Mouse (Mus musculus) right cerebral cortex, postnatal 10 days (tissue): ENCODE data around the gene Prkcb.

Source experiments
- DNase-seq, 2 experiments: peaks; one replicate each; pipeline ENCODE4 v3.0.0; 2021; ENCODE audit warnings: low spot score in 2 of 2

Prkcb gene

GRCm38 (mm10) chr7:122584421-122585151, 296.0 kb downstream of the Prkcb start:
- peak; percentile 65 to 82 for DNase-seq

GRCm38 (mm10) chr7:122595897-122596296, 307.3 kb downstream of the Prkcb start:
- no peak for DNase-seq

- no peak for DNase-seq
These were observed 308.1 kb downstream of the Prkcb start for GRCm38 (mm10) chr7:122596596-122597170.

DNA sequence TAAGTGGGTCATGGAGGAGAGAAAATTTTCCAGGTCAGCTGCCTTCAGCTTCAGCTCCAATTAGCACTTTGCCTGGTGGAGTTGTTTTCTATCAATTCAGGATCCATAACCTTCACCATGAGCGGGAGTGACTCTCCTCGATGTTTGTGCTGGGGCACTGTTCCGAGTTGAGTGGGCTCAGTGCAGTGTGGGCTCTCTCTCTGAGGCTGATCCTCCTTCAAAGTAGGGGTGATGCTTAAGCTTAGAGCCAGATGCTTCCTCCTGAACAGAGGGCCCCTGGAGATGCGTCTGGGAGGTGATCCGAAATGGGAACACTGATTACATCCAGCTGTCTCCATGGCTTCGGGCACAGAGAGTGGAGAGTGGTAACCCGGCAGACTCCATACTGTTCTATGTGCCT, 308.8 kb downstream of the Prkcb start:
- no peak for DNase-seq

GRCm38 (mm10) chr7:122600856-122601255, 312.3 kb downstream of the Prkcb start:
- DNase-seq = no peak

DNA sequence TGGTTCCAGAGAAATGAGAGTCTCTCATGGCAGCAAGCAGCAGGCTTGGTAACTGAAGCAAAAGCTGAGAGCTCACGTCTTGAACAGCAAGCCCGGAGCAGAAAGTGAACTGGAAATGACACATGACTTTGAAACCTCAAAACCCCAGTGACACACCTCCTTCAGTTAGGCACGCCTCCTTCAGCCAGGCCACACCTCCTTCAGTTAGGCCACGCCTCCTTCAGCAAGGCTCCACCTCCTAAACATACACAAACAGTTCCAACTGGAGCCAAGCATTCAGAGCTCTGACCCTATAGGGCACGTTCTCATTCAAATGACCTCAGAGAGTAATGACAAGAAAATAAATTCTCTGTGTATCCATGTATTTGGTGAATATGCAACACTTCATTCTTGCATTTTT, 316.5 kb downstream of the Prkcb start:
- DNase-seq = no peak

DNA sequence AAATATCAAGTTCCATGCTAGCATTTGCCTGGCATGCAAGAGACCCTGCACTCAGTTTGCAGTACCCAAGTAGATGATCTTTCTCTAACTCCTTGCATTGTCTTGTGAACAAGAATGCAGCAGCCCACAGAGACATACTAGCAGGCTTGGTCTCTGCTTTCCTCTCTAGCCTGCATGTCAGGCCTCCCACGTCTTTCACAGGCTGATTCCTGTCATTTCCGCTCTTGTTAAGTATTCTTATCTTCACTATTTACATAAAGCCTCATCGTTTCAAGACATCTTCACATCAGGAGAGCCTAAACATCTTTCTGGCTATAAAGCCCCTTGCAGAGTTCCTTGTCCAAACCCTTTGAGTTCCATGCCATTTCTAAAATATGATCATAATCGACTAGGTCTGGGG, 320.9 kb downstream of the Prkcb start:
- DNase-seq = no peak

DNA sequence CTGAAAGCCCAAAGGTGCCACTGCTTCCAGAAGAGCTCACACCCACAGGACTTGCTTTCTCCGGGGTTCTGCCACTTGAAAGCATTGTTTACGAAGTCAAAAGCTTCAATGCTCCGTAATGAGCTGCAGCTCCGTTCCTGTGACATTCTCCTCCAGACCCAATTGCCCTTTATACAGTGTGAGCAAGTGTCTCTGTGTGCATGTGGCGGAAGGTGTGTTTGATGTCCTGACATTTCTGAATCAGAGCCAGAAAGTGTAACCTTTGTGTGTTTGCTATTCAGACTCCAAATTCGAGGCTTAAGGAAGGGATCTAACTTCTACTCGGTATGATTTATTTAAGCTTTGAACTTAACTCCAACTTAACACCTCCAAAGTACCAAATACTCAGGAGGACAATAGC, 321.6 kb downstream of the Prkcb start:
- DNase-seq = no peak

GRCm38 (mm10) chr7:122613876-122614275, 325.3 kb downstream of the Prkcb start:
- DNase-seq = no peak

GRCm38 (mm10) chr7:122622125-122622774, 333.7 kb downstream of the Prkcb start:
- DNase-seq = no peak

- no peak for DNase-seq
These were observed 335.2 kb downstream of the Prkcb start for GRCm38 (mm10) chr7:122623753-122624152.

GRCm38 (mm10) chr7:122628050-122628449, 339.5 kb downstream of the Prkcb start:
- DNase-seq = peak; percentile 58 to 61

DNA sequence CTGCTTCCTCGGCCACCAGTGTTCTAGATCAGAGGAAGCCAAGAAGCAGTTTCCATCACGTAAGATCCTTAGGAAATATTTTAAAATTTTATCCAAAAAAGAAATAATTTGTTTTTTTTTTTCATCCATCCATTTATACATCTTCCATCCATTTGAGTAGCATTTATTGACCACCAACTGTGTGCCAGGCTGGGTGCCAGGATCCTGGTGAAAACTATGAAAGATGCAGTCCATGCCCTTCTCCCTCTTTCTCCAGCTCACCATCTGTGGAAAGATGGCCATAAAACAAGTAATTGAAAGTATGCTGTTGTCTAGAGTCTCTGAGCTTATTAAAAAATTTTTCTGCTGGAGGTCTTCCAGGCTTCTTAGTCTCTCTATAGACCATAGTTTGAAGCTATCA, 341.8 kb downstream of the Prkcb start:
- DNase-seq = no peak

GRCm38 (mm10) chr7:122631151-122631550, 342.6 kb downstream of the Prkcb start:
- DNase-seq = no peak

GRCm38 (mm10) chr7:122632946-122633345, 344.4 kb downstream of the Prkcb start:
- no peak for DNase-seq

- DNase-seq = no peak
These were observed 344.9 kb downstream of the Prkcb start for GRCm38 (mm10) chr7:122633463-122633862.

GRCm38 (mm10) chr7:122643676-122644075, 355.1 kb downstream of the Prkcb start:
- peak; percentile 29 to 50 for DNase-seq

DNA sequence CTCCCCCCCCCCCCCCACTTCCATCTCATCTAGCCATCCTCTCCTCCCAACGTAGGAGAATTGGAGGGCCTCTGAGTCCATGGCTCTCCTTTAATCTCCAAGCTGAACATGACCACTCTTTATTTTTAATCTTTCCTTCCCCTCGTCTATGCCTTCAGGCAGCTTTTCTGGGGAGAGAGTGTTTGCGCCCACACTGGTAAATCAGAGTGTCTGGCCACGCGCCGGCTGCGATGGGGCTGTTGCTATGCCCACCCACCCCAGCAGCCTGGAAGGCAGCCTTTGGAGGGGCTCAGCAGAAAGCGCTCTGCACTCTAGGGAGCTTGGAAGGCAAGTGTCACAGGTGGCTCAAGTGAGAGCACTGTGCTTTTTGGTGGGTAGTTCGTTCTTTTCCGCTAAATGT, 360.8 kb downstream of the Prkcb start:
- DNase-seq = peak; percentile 64 to 69

GRCm38 (mm10) chr7:122652523-122652922, 364.0 kb downstream of the Prkcb start:
- no peak for DNase-seq

DNA sequence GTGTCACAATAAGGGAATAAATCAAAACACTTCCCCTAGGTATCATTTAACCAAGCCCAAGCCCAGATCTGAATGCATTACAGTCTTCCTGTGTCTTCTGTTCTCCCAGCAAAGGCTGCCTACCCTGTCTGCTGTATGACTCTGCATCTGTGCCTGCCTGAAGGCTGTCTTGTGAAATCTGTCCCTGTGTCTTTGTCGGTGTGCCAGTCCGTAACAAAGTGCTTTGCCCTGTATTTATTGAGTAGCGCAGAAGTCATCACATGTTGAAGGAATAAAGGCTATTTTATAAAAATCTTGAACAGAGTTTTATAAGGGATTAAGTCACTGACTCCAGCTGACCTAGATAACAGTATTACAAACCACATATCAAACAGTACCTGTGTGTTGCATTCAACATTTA, 368.1 kb downstream of the Prkcb start:
- DNase-seq = no peak

- no peak for DNase-seq
These were observed 369.0 kb downstream of the Prkcb start for GRCm38 (mm10) chr7:122657423-122658126.

GRCm38 (mm10) chr7:122665311-122666049, 376.9 kb downstream of the Prkcb start:
- DNase-seq = no peak
